Mouse (Mus musculus) T-helper 1 cell (primary cell): ENCODE data around the gene Slc25a11.

Source experiments
- in situ Hi-C: fragments of 300-600 bp; cut with MboI, MseI; formaldehyde crosslinking; loops from one replicate; pipeline ENCODE4 v1.15.1; 2025; ENCODE audit warnings: high pct_unique_total_duplicates

Slc25a11 gene

GRCm38 (mm10) chr11:70652029-70652883 is 5.0 kb upstream of the Slc25a11 start:
- in situ Hi-C loops = no loop called here

DNA sequence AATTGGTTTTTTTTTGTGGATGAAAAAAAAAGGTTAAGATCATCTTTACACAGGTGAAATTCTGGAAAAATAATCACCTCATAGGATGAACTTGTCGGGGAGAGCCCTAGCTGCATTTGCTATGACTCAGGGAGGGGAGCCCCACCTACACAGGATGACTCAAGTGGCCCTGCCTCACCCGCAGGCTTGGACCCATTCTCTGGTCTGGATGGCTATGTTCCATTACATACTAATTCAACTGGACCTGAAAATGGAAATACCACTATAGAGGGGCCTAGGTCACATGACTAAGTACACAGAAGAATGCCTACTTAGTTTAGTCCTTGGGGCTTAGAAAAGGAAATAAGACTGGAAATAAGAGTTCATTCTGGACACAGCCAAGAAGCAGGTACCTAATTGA is 4.1 kb upstream of the Slc25a11 start:
- in situ Hi-C loops = no loop called here

GRCm38 (mm10) chr11:70650322-70651175 is 3.3 kb upstream of the Slc25a11 start:
- in situ Hi-C loops = no loop called here

DNA sequence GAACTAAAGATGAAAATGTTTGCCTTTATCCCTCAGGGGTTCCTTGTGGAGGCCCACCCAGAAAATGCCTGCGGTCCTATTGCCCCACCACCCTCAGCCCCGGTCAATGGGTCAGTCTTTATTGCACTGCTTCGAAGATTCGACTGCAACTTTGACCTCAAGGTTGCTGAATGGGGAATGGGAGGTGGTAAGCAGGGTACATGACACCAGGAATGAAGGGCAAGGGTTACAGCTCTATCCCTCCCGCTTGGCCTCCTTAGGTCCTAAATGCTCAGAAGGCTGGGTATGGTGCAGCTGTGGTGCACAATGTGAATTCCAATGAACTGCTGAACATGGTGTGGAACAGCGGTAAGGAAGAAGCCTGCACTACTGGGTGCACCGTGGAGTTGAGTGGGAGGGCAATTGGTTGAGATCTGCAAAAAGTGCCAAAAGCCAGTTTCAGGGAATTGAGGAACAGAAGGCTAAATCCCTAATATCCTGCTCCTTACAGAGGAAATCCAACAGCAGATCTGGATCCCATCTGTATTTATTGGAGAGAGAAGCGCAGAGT is 2.0 kb upstream of the Slc25a11 start:
- in situ Hi-C loops = no loop called here

GRCm38 (mm10) chr11:70648512-70648911 is 1.2 kb upstream of the Slc25a11 start:
- in situ Hi-C loops = no loop called here

DNA sequence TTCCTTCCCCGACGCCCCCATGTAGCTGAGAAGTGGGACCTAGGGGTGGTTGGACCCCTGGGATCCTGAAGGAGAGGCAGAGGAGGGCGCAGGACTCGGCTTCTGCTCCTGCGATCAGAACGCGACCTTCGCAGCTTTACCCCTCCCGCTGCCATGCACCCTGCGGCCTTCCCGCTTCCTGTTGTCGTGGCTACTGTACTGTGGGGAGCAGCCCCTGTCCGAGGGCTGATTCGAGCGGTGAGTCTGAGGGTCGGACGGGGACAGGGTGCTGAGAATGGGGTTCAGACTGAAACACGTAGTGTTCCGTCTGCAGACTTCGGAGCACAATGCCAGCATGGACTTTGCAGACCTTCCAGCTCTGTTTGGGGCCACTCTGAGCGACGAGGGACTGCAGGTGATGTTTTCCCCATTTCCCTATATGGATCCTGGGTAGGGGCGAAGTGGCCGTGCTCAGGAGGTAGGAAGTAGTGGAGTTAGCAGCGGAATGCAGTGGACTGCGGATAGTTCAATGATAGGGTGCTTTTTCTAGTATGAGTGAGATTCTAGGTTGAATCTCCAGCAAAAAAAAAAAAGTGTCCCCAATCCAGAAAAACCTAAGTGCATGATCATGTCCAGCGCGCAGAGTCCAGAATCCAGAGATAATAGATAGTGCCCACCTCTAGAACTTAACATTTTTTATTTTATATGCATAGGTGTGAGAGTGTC is 589 bp upstream of the Slc25a11 start:
- in situ Hi-C loops = no loop called here

- in situ Hi-C loops = no loop called here
These were observed 1.1 kb downstream of the Slc25a11 start for GRCm38 (mm10) chr11:70646259-70646555.

- in situ Hi-C loops = no loop called here
These were observed 1.6 kb downstream of the Slc25a11 start for GRCm38 (mm10) chr11:70645461-70646258.

DNA sequence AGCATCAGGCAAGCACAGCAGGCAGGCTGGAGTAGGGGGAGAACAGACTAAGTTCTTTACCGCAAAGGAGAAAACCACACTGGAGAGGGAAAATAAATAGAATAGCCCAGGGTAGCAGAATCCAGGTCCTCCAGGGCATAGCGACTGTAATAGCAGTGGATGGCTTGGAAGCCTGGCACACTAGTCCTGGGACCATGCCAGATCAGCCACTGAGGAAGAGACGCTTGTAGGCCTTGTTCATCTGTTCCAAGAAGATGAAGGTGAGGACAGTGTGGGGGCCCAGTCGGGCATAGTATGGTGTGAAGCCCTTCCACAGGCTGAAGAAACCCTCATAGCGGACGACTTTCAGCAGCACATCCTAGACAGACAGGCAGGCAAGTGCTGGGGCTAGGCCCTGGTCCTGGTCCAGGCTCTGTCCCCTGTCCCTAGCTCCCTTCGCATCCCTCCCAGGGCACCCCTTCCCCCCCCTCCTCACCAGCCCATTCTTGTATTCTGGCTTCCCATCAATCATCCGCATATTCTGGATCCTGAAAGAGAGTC is 2.6 kb downstream of the Slc25a11 start:
- in situ Hi-C loops = no loop called here

GRCm38 (mm10) chr11:70643051-70643450 is 4.2 kb downstream of the Slc25a11 start:
- in situ Hi-C loops = no loop called here

- in situ Hi-C loops = no loop called here
These were observed 6.0 kb downstream of the Slc25a11 start for GRCm38 (mm10) chr11:70641241-70641640.

DNA sequence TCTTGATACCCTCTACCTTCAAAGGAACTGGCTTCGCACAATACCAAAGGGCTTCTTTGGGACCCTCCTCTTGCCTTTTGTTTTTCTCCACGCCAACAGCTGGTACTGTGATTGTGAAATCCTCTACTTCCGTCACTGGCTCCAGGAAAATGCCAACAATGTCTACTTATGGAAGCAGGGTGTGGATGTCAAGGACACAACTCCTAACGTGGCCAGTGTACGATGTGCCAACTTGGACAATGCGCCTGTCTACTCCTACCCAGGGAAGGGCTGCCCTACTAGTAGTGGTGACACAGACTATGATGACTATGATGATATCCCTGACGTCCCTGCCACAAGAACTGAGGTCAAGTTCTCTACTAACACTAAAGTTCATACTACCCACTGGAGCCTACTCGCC is 7.3 kb downstream of the Slc25a11 start:
- in situ Hi-C loops = no loop called here

GRCm38 (mm10) chr11:70638714-70639278 is 8.5 kb downstream of the Slc25a11 start, which contains the start of gene Gp1ba:
TSS of gene Gp1ba (plus strand) at chr11:70639122.
- in situ Hi-C loops = no loop called here

GRCm38 (mm10) chr11:70638293-70638692 is 9.0 kb downstream of the Slc25a11 start:
- in situ Hi-C loops = no loop called here

GRCm38 (mm10) chr11:70637764-70638163 is 9.5 kb downstream of the Slc25a11 start:
- in situ Hi-C loops = no loop called here

GRCm38 (mm10) chr11:70635601-70636000 is 11.7 kb downstream of the Slc25a11 start:
- in situ Hi-C loops = no loop called here

DNA sequence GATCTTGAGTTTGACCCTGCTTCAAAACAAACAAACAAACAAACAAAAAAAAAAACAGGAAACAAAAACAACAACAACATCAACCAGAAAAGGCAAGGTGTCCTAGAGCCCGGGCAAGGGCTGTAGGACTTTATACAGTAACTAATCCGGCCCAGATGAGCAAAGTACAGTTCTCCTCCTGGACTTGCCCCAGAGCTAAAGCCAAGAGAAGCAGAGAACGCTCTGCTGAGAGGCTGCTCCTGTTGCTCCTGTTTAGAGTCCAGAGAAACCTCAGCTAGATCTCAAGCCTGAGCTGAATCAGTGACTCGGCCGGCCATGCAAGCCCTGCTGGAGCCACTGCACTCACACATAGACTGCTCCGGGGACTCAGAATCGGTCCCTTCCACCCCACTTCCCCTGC is 17.1 kb downstream of the Slc25a11 start:
- in situ Hi-C loops = no loop called here

GRCm38 (mm10) chr11:70629557-70629956 is 17.7 kb downstream of the Slc25a11 start:
- in situ Hi-C loops = no loop called here

DNA sequence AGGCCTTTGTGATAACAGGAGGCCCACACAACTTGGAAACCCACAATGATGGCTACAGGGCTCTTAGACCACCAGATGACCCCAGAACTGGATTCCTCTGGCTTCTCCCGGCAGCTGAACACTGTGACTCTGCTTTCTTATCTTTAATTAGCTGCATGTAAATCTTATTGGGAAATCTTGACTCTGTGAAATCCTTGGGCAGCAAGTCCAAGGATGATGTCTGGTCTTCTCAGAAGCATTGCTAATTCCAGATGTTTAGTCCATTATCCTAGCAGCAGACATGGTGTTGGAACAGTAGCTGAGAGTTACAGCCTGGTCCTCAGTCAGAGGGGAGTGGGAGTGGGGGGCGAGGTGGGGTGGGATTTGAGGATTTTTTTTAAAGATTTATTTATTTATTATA is 18.8 kb downstream of the Slc25a11 start:
- in situ Hi-C loops = no loop called here

- in situ Hi-C loops = no loop called here
These were observed 20.4 kb downstream of the Slc25a11 start for GRCm38 (mm10) chr11:70626877-70627276.
